Mouse (Mus musculus) layer of hippocampus, postnatal 14 days (tissue): ENCODE measurements around the gene Tmem239. TPM values are rescaled to one million over a fixed set of nuclear protein-coding genes. Genes with fewer than 3 reads are reported as not detected.
A peak's percentile ranks its signal among the peaks of the same experiment; 100 is the strongest.
"Not testable (repeated sequence)": the region's sequence is repeated elsewhere in the genome, so short reads cannot be mapped to it uniquely, and the experiment has no call there.

Experiments
- DNase-seq, 2 experiments: peaks; one replicate each; pipeline ENCODE4 v3.0.0; 2021 to 2022; ENCODE audit warnings: low spot score in 2 of 2, mixed read lengths in 1 of 2
- long read RNA-seq, 2 experiments: library from polyadenylated mRNA; stranded (forward); transcript quantifications; one replicate each; pipeline ENCODE4 v2.0.0; 2021
- total RNA-seq, 2 experiments: library from RNA; stranded (reverse); gene quantifications; 2 replicates each; pipeline ENCODE4 v1.2.3; 2021

The Tmem239 gene
- not detected for total RNA-seq
- long read RNA-seq, experiment 1, result 0 reads
- long read RNA-seq, experiment 2, result 0 reads

DNA sequence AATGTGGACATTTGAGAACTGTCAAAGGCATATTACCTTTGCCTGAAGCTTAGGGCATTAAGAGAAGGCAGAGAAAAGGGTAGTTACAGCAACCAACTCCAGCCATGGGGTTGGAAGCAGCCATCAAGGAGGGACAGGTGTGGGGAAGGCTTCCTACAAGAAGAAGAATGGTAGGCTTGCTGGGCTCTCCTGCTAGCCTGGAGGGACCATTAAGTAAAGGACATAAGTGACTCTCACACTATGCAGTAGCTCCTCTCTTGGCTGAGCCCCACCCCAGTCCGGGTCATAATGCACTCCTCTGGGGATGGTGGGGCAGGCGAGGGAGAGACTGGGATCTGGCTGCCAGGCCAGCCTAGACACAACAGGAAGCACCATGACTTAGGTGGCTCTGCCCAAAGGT, at the start of gene Tmem239:
TSS of gene Tmem239 (plus strand) at position 301 of the 400 bp plus-strand sequence.
- DNase-seq, result no peak

DNA sequence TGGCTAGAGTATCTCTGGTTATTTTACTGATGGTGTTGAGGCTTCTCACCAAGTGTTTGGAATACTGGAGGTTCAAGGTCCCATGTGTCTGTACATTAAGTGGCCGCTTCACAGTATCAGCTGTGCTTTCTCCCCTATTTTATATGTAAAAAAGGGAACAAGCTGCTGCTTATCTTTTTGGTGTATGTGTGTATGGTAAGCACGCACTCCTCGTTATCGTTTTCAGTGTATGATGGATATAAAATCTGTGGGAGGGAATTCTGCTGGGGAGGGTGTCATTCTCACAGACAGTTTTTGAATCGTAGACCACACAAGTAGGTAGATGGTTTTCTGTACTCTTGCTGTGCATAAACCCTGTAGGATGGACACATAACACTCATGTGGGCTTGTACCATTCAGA, 48.7 kb upstream of the Tmem239 start:
- DNase-seq, result no peak

DNA sequence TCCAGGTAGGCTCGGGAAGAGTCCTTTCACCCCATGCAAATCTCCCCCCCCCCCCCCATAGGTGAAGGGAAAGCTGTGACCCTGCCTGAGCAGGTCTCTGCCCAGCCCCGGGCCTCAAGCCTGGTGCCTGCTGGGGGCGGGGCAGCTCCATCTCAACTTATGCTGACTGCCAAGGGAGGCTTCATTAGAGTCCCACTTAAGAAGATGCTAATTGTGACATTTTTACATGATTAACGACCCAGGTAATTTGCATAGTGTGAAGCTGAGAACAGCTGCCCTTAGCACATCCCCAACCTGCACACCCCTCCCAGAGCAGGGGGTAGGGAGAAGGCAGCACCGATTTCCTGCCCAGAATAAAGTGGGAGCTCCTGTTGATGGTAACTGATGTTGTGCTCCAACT, 47.4 kb upstream of the Tmem239 start:
- no peak for DNase-seq

DNA sequence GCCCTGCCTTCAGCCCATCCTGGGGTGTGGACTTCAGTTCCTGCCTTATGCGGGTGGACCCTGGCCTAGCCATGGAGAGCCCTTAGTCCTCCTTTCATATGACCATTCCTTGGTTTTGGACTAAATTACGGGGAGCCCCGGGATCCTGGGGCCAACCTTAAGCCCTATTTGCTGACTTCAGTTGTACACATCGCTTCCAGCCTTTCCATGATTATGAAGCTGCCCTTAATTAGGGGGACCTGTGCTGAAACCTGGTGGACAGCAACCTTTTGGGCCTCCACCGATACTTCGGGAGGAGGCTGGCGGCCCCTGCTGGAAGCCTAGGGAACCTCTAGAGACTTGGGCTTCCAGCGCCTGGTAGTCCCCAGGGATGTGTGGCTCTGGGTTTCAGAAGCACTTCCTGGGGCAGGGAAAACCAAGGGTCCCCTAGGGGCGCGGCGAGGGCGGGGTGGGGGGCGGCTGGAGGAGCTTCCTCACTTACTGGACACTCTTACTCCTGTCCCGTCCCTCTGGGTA, 43.7 kb upstream of the Tmem239 start:
- peak; percentile 37 to 41 for DNase-seq

DNA sequence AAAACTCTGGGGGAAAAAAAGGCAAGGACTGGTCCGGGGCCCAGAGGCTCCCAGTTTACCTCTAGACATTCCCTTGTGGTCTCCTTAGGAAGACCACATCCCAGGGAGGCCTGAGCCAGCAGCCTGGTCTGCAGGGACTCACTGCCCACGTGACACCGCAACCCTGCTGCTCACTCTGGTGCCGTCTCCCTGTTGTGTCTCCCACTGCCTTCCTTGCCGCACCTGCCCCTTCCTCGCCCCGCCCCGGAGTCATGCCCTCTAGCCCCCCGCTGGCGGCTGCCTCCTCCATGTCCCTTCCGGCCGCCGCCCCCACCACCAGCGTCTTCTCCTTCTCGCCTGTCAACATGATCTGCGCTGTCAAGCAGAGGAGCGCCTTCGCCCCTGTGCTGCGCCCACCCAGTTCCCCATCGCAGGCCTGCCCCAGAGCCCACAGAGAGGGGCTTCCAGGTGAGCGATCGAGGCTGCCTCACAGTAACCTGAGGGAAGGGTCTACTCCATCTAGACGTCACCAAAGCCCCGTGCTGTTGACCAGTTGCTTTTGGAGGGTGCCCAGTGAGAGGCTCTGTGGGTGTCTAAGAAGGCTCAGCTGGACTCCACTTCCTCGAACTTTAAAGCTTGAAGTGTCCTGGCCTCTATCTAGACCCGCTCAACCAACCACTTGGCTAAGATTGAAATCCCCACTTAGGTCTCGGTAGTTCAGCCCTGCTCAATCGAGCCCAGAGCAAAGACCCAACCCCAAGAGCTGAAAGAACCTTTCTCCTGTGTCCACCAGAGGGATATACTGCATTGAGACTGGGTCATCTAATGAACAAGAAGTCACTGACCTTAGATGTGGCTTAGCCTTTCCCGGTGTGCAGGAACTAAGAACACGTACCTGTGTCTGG, 40.8 kb upstream of the Tmem239 start:
- DNase-seq, result no peak

DNA sequence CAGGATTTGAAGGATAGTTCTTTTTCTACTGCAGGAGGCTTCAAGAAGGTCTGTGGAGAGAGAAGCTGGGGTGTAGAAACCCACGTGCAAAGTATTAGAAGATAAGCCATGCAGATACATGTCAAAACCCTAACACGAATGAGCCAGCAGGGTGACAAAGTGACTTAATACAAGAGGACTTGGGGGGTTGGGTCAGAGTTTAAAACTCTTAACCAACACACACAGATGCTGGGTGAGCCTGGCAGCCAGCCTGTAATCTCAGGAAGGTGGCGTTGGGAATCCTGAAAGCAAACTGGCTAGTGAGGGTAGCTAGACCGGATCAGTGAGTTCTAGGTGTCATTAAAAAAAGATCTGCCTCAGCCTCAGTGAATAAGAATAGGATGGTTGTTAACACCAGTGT, 38.9 kb upstream of the Tmem239 start:
- DNase-seq, result no peak

DNA sequence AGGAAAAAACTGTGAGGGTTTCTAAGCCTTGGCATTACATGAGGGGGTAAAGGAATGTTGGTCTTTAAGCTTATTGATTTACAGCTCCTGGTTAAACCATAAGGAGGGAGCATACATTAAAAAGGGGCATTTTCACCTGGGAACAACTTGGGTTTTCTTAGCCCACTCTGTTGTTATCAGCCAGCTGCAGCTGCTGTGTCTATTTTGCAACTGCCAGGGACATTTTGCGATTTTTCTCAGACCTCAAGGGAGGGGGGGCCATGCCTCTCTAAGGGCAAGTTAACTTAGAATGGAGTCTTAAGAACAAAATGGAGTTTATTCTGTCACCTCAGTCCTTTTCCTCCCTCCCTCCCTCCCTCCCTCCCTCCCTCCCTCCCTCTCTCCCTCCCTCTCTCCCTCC, 33.3 kb upstream of the Tmem239 start:
- DNase-seq, result not testable (repeated sequence)

DNA sequence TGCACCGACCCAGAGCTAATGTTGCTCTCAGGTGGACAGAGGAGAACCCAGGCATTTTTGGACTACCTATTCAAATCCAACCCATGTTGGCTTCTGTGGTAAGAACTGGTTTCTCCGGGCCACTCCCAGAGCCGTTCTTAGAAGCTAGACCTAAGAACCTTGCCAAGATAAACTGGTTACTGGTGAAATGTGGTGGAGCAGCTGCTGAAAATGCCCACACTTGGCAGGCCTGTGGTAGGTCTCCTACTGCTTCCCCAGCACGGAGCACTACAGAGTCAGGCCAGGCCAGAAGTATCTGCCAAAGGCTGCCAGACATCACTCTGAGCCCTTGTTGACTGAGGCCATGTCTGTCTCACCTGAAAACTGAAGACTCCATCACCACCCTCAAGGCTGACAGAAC, 31.3 kb upstream of the Tmem239 start:
- DNase-seq, result no peak

DNA sequence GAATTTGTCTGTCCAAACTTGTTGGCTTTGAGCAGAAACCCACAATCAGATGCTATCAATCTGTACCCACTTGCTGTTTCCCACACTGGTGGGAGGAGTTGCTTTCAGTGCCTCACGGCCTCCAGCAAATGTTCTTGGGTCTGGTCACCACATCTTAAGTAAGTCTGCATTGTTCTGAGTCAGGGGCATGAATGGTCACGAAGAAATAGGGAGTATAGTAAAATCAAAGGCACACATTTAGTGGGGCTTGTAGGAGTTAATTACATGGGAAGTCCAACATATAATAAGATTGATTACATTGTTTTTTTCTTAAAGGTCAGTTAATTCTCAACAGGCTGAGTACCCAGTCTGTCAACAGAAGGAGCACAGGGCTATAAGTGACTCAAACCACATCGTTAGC, 23.1 kb upstream of the Tmem239 start:
- DNase-seq, result no peak

DNA sequence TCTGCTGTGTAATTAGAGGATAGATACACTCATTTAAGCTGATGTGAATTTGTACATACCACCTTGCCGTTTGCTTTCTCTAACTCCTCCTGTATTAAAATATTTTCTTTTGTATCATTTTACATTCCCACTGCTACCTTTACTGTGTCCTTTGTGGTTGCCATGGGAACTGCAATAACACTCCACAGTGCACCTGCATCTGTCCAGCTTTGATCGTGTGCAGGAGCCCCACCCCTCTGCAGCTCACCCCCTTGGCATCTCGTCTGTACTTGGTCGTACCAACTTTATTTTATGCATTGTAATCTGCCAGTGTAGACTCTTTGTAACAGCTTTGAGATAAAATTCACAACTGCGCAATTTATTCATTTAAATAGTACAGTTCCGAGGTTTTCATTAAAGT, 22.4 kb upstream of the Tmem239 start:
- DNase-seq, result no peak

DNA sequence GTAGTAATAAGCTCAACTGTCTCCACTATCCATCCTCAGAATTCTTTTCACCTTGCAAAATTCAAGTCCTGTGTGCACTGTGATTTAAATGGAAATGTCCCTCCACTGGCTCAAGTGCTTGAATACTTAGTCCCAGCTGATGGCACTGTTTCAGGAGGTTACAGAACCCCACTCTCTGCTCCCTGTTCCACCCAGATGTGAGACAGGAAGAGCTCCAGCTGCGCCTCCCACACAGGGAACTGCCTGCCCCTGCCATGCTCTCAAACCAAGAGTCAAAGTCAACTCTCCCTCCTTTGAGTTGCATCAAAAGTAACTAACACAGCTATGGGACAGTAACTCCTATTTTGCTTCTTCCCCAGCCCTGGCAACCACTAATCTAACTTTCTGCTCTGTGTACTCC, 20.1 kb upstream of the Tmem239 start:
- DNase-seq, result no peak

DNA sequence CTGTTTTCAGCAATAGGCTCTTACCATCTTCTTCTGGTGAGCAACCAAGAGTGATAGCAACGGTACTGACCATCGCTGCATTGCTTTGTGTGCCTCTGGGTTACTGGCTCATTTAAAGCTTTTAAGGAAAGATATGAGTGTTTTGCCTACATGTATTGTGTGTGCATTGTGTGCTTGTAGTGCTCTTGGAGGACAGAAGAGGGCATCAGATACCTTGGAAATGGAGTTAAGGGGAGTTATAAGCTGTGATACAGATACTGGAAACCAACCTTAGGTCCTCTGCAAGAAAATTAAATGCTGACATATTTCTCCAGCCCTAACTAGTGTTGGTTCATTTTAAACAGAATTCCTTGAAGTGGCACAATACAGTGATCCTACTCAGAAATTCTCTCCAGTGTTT, 17.5 kb upstream of the Tmem239 start:
- DNase-seq, result no peak

DNA sequence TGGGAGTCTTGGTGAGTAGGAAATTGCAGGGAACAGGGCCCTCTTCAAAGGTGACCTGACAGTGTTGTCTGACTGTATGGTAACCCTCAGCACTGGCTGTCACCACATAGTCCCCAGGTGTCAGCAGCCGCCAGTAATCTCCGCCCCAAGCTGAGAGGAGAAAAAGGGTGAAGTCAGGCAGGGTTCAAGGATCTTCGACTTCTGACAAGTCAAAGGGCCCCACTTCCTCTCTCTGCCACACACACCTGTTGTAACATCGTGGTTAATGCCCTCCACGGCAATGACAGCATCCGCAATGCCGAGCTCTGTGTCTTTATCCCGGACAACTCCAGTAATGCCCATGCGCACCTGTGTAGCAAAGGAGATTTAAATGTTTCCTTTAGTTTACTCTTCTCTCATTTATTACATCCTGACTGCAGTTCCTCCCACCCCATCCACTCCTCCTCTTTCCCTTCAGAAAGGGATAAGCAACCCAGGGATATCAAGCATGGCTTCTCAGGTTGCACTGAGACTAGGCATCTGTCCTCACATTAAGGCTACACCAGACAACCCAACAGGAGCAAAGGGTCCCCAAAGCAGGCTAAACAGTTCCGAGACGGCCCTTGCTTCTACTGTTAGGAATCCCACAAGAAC, 15.2 kb upstream of the Tmem239 start:
- DNase-seq, result no peak

DNA sequence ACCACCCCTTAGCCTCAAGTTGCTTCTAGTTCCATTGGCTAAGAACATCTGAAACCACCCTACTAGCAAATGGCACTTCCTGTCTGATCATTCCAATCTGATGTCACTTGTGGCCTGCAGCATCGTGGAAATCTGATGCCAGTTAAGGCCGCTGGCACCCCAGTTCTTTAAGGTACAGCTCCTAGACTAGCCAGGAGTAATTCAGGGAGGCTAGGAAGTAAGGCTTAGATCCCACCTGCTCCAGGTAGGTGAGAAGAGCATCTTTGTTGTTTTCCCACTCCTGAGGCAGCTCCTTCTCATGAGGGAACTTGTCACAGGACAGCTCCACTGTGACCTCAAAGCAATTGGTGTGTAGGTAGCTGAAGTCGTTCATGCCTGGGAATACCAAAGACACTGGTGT, 13.4 kb upstream of the Tmem239 start:
- no peak for DNase-seq

DNA sequence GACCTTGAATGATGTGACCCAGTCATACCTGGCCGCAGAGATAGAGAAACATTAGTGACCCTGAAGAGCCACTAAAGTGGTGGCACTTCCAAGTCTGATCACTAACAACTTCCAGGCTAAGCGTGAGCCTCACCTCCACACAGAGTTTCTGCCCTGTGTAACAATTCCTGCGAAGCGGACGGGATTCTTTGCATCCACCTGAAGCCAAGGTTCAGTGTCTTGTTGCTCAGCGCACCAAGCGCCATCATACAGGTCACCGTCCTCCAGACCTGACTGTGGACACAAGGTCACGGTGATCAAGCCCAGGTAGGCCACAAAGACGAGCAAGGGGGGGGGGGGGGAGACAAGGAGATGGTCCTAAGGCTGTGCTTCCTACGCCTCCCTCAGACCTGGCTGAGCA, 10.6 kb upstream of the Tmem239 start:
- DNase-seq, result no peak

DNA sequence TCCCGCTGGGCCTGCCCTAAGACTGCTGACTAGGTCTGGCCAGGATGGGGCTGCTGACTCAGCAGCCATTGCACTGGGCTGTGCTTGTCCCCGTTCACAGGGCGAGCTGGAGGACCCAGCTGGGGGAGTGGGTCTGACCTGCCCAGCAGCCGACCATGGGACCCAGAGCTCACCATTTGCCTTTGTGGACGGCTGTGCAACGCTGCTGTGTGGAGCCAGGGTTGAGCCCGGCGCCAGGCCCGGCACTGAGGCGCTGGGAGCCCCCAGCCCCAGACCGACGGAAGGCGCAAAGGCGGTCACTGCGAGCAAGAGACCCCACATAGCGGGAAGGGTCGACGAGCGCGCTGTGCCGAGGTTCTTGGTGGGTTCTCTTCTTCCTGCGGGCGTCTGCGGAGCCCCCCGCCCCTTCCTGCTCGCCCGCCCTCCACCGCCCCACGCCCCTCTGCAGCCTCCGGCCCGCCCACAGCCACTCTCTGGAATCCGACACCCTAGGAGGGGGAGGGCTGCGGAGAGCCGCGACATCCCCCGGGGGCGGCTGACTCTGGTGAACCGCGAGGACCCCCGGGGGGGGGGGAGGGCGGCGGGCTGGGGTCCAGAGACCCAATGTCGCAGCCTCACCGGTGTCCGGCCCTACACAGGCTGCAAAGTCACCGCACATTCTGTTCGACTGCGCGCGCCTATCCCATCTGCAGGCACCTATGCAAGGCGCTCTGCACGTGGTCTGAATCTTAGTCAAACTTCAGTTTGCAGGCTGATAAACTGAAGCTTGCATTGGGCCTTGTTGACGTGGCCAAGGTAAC, 8.9 kb upstream of the Tmem239 start, which contains the start of gene Cpxm1:
TSS of gene Cpxm1 (minus strand) at position 389 of the 800 bp plus-strand sequence.
- peak in 1 of 2 experiments; percentile 11 for DNase-seq

DNA sequence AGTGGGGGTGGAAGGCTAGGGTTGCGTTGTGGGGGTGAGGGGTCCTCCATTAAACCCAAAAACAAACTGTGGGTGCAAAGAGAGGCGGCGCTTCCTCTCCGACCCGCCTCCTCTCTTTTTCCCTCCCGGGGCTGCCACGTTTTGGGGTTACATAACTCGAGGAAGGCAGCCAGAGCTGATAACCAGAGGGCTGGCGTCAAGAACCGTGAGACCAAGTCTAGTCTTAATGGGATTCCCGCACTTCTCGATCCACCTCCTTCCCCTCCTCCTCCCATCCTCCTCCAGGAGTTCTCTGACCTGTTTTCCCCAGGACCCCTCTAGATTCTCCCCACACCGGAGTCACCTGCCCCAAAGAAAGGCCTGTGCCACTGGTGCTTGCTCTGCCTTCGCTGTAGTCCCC, 8.2 kb upstream of the Tmem239 start:
- DNase-seq, result no peak

DNA sequence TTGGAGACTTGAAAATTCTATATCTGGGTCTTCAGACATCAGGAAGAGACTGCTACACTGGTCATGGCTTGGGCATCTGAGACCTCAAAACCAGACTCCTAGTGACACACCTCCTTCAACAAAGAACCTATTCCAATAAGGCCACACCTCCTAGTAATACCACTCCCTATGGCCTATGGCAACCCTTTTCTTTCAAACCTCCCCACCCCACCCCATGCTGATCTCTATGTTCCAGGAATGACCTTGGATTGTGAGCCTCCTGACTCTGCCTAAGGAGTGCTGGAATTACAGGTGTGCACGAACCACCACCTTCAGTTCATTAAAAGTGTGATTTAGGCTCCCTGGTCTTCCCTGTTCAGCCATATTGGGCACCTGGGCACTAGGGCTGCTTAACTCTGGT, 6.2 kb upstream of the Tmem239 start:
- DNase-seq, result no peak

DNA sequence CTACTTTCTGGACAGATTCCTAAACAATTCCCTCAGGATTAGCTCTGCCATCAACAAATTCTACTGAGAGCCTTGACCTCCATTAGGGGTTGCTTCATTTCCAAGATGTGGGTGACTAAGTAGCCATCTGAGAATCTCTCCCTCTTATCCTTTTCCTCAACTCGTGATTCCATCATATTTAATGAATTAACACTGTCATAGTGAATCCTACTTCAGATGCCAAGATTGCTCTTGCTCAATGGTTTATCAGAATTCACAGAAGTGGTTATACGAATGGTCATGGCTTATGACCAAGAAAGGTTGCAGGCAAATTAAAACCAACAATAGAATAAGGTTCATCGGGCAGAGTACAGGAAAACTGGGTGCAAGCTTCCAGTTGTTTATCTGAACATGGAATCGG, 4.4 kb upstream of the Tmem239 start:
- DNase-seq, result no peak

DNA sequence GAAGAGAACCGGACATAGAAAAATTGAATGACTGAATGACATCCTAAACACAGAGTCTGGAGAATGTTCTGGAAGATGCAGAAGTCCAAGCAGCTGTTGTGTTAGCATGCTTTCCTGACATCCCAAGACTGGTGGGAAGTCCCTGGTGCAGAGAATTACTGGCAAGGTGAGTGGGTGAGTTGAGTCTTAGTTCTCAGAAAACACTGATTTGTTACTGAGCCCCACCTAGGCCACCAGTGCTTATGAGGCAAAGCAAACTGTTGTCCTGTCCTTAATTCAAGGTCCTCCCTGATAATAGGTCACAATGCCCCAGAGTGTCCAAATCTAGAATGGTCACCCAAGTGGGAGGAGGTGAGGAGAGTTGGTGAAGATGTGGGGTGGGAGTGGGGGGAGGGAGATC, 1.3 kb upstream of the Tmem239 start, which contains the start of the genes Gm28372 and 1700020A23Rik:
TSS of gene Gm28372 (plus strand) at position 301 of the 400 bp plus-strand sequence.
TSS of gene 1700020A23Rik (plus strand) at position 321 of the 400 bp plus-strand sequence.
- no peak for DNase-seq

DNA sequence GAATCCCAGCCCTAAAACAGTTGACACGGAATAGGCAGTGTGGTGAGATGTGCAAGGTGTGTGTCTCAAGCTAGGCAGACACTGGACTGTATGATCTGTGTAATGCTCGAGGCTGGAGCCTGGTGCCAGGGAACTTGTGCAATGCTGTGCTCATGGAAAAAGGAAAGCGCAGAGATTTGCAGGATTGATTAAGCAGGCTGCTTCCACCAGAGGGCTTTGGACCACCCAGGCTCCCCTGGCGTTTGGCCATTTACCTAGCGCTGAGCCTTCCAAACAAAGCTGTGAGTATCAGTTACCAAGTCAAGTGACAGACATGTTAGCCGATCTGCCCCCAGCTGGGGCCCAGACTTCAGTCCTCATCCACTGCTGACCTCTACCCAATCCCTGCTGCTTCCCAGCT, 1.9 kb downstream of the Tmem239 start:
- DNase-seq, result no peak
